Mouse (Mus musculus) midbrain, embryonic 11.5 days (tissue): ENCODE measurements at regions not wholly inside any gene's neighbourhood (a gene's known extent, or its start where the extent isn't known, plus 50 kb on each side); places are given as distances from the start of the nearest gene placed in this dataset.
A peak's percentile ranks its signal among the peaks of the same experiment; 100 is the strongest.

Source experiments
- ATAC-seq: fragments of 200-750 bp; cut with Nextera tagmentation; 2 replicates; pipeline ENCODE4 v1.8.0; 2017; ENCODE audit warnings: moderate TSS enrichment, moderate library complexity; ENCODE audit not compliant: low FRiP score
- DNase-seq: peaks from one replicate; pipeline ENCODE4 v3.0.0; 2015; ENCODE audit warnings: low spot score; ENCODE audit errors: missing footprints
- H3K27ac ChIP-seq: fragments of 300-500 bp; sonication (generic); 2 replicates; pipeline ENCODE4 v1.5.1; 2014; ENCODE audit warnings: low read depth, low read length
- H3K27me3 ChIP-seq: fragments of 300-500 bp; sonication (generic); 2 replicates; pipeline ENCODE4 v1.6.1; 2014; ENCODE audit warnings: mild to moderate bottlenecking, low read length, moderate library complexity, mixed read lengths; ENCODE audit not compliant: control insufficient read depth, insufficient read depth
- H3K36me3 ChIP-seq: fragments of 300-500 bp; sonication (generic); 2 replicates; pipeline ENCODE4 v1.6.1; 2014; ENCODE audit warnings: mild to moderate bottlenecking, low read length, moderate library complexity, mixed read lengths; ENCODE audit not compliant: control insufficient read depth, insufficient read depth
- H3K4me1 ChIP-seq: fragments of 300-500 bp; sonication (generic); 2 replicates; pipeline ENCODE4 v1.6.1; 2014; ENCODE audit warnings: low read length; ENCODE audit not compliant: control insufficient read depth, insufficient read depth
- H3K4me2 ChIP-seq: fragments of 300-500 bp; sonication (generic); 2 replicates; pipeline ENCODE4 v1.6.1; 2014; ENCODE audit warnings: mild to moderate bottlenecking, moderate library complexity
- H3K4me3 ChIP-seq: fragments of 300-500 bp; sonication (generic); 2 replicates; pipeline ENCODE4 v1.5.1; 2014; ENCODE audit warnings: low read depth, low read length
- H3K9ac ChIP-seq: fragments of 300-500 bp; sonication (generic); 2 replicates; pipeline ENCODE4 v1.6.1; 2014; ENCODE audit warnings: low read length
- H3K9me3 ChIP-seq: fragments of 300-500 bp; sonication (generic); 2 replicates; pipeline ENCODE4 v1.6.1; 2016; ENCODE audit warnings: low read length; ENCODE audit not compliant: control insufficient read depth
- WGBS: fragments of 180-500 bp; shearing (Covaris S2); extraction: QIAGEN DNeasy Blood & Tissue Kit; methylation state at CpG from one replicate; pipeline ENCODE4 v1.1.7; 2014; 5-methylcytosine and 5-hydroxymethylcytosine counted together

DNA sequence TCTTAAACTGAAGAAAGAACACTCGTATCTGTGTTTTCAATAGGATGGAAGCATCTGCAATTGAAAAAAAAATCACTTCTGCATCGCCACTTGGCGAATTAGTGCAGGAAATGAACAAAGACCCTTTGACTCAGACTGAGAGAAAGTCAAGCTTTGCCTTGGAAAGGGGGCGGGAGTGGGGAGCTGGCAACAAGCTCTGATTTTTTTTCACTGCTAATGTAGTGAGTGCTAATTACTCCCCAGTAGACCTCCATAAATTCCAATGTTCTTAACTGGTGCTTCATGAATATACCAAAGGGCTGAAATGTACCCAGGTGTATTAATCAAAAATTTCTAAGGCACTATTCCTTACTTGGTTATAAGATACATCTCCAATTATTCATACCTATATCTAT is 597.0 kb upstream of the Stxbp6 start:
- DNase-seq (no peak), ATAC-seq (no peak)
- H3K4me1 ChIP-seq: no peaks in the 10 kb centered on the region
- no peak overlapping the region for H3K27ac ChIP-seq
- no peaks in the 10 kb centered on the region for H3K9me3 ChIP-seq
- H3K27me3 ChIP-seq: no peaks in the 10 kb centered on the region
- no peak overlapping the region for H3K4me2 ChIP-seq
- no peaks in the 10 kb centered on the region for H3K36me3 ChIP-seq
- H3K4me3 ChIP-seq: no peak overlapping the region
- no peak overlapping the region for H3K9ac ChIP-seq
- WGBS: 58% methylated on average over 4 of the region's 4 CpGs

DNA sequence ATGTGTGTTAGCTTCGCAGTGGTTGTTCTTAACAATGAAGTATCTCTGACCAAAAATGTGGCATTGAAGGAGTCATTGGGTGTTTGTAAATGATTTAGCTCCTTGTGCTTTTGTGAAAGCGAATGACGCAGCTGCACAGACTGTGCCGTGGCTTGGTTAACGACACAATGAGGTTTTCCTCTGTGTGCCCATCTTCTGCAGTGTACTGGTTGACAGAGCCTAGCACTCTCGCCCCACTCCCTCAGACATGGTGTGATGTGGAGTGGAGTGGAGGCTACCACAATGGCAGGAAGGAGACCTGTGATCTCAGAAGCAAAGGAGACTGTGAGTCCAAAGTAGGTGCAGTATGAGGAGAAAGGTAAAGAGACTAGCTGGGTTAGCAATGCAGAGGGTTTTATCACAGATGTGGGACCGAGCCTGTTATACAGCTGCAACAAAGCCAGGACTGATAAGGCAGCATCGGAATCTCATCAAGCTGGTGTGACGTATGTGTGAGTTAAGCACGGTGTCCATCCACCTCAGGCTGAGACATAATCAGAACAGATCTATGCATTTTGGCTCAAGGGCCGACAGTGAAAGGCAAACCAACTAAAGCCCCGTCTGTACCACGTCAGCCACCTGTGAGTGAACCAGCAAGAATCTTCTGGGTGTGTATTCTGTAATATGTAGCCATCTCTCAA is 596.5 kb upstream of the Stxbp6 start:
- DNase-seq: no peak
- no peak overlapping the region for H3K27ac ChIP-seq
- no peak for ATAC-seq
- no peaks in the 10 kb centered on the region for H3K27me3 ChIP-seq
- 80% methylated on average over 13 of the region's 13 CpGs for WGBS
- no peaks in the 10 kb centered on the region for H3K4me1 ChIP-seq
- no peak overlapping the region for H3K9ac ChIP-seq
- no peaks in the 10 kb centered on the region for H3K9me3 ChIP-seq
- H3K36me3 ChIP-seq: no peaks in the 10 kb centered on the region
- no peak overlapping the region for H3K4me2 ChIP-seq
- no peak overlapping the region for H3K4me3 ChIP-seq

DNA sequence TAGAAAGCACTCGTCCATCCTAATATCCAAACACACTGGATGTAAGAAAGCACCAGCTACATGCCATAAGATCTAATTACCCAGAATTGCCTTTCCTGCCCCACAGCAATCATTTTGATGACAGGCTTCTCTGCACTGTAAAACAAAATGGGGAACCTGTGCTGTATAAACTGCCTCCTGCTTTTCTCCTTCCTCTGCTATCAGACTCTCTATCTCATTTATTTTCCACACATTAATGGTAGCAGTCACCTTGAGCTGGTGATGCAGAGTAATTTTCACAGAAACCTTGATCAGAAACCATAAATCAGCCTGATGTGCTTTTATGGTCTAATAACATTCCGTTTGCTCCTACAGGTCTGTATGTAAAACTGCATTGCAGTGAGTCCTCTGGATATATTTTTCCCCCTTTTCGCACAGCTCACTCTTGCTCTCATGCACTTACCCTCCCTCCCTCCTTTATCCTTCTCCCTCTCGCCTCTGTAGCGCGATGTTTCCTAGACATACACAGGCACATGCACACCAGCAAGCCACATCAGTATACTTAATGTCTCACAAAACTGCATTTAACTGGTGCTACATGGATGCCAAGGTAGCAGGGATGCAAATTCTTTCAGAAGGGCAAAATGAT is 595.9 kb upstream of the Stxbp6 start:
- no peak overlapping the region for H3K4me2 ChIP-seq
- WGBS: 85% methylated on average over 6 of the region's 6 CpGs
- no peaks in the 10 kb centered on the region for H3K4me1 ChIP-seq
- no peaks in the 10 kb centered on the region for H3K9me3 ChIP-seq
- no peaks in the 10 kb centered on the region for H3K36me3 ChIP-seq
- no peak overlapping the region for H3K4me3 ChIP-seq
- DNase-seq: no peak
- H3K27me3 ChIP-seq: no peaks in the 10 kb centered on the region
- no peak overlapping the region for H3K9ac ChIP-seq
- ATAC-seq: 0 out of 2 replicates have a peak, but pooled peaks have one; percentile 55
- no peak overlapping the region for H3K27ac ChIP-seq

DNA sequence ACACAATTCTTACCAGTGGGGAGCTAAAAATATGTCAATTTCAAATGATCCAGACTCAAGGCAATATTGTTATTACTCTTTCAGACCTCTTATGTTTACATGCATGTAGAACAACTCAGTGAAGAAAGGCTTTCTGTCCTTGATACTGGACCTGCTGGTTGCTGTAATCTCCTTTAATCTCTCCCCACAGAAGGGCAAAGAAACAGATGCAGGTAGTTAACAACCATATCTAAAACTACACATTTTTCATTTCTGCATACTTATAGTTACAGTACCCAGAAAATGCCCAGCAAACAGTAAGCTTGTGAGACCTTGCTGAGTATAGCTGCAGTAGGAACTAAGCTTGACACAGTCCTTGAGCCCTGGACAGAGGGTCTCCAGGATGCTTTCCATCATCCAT is 585.1 kb upstream of the Stxbp6 start:
- Histone ChIP-seq H3K36me3 (no peaks in the 10 kb centered on the region), H3K27me3 (no peaks in the 10 kb centered on the region), H3K4me2 (no peak overlapping the region), H3K9ac (no peak overlapping the region), H3K9me3 (no peaks in the 10 kb centered on the region), H3K4me1 (no peaks in the 10 kb centered on the region), H3K4me3 (no peak overlapping the region), H3K27ac (no peak overlapping the region)
- ATAC-seq (no peak), DNase-seq (no peak)

DNA sequence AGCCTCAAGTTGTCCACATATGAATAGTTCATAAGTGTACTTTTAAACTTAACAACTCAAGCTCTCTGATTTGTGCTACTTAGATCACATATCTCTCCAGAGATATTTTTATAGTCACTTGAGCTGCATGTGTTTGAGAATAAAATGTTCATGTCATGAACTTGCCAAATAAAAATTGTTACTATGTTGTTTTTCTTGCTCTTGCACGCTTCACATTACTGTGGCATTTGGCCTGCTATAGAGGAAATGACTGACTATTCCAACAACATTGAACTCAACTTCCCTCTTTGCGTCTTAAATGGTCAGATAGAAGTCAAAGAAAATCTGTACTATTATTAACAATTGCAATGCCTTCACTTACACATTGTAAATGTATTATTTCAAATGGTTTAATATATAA is 582.1 kb upstream of the Stxbp6 start:
- no peak for DNase-seq
- no peak for ATAC-seq
- no peaks in the 10 kb centered on the region for H3K4me1 ChIP-seq
- no peaks in the 10 kb centered on the region for H3K27me3 ChIP-seq
- no peak overlapping the region for H3K9ac ChIP-seq
- H3K27ac ChIP-seq: no peak overlapping the region
- H3K9me3 ChIP-seq: no peaks in the 10 kb centered on the region
- no peaks in the 10 kb centered on the region for H3K36me3 ChIP-seq
- 91% methylated on average over 2 of the region's 2 CpGs for WGBS
- H3K4me3 ChIP-seq: no peak overlapping the region
- H3K4me2 ChIP-seq: no peak overlapping the region

GRCm38 (mm10) chr12:45648654-45649053 is 574.1 kb upstream of the Stxbp6 start:
- no peaks in the 10 kb centered on the region for H3K36me3 ChIP-seq
- 80% methylated on average over 4 of the region's 4 CpGs for WGBS
- H3K4me2 ChIP-seq: no peak overlapping the region
- no peaks in the 10 kb centered on the region for H3K27me3 ChIP-seq
- ATAC-seq: no peak
- no peaks in the 10 kb centered on the region for H3K9me3 ChIP-seq
- H3K4me3 ChIP-seq: no peak overlapping the region
- H3K4me1 ChIP-seq: no peaks in the 10 kb centered on the region
- DNase-seq: no peak
- H3K27ac ChIP-seq: no peak overlapping the region
- no peak overlapping the region for H3K9ac ChIP-seq

GRCm38 (mm10) chr12:45644180-45644579 is 569.7 kb upstream of the Stxbp6 start:
- Histone ChIP-seq H3K4me1 (no peaks in the 10 kb centered on the region), H3K9ac (no peak overlapping the region), H3K36me3 (no peaks in the 10 kb centered on the region), H3K27me3 (no peaks in the 10 kb centered on the region), H3K27ac (no peak overlapping the region), H3K9me3 (no peaks in the 10 kb centered on the region), H3K4me3 (no peak overlapping the region), H3K4me2 (no peak overlapping the region)
- ATAC-seq: no peak
- WGBS: 86% methylated on average over 2 of the region's 2 CpGs
- DNase-seq: no peak

GRCm38 (mm10) chr12:45622830-45623229 is 548.3 kb upstream of the Stxbp6 start:
- Histone ChIP-seq H3K9ac (no peak overlapping the region), H3K27me3 (no peaks in the 10 kb centered on the region), H3K36me3 (no peaks in the 10 kb centered on the region), H3K9me3 (no peaks in the 10 kb centered on the region), H3K27ac (no peak overlapping the region), H3K4me2 (no peak overlapping the region), H3K4me1 (no peaks in the 10 kb centered on the region), H3K4me3 (no peak overlapping the region)
- DNase-seq (no peak), ATAC-seq (no peak)
- WGBS: 97% methylated on average over 1 of the region's 1 CpGs

- H3K36me3 ChIP-seq: no peaks in the 10 kb centered on the region
- no peaks in the 10 kb centered on the region for H3K27me3 ChIP-seq
- no peak for ATAC-seq
- no peak overlapping the region for H3K4me3 ChIP-seq
- no peak overlapping the region for H3K27ac ChIP-seq
- H3K4me1 ChIP-seq: no peaks in the 10 kb centered on the region
- no peak overlapping the region for H3K4me2 ChIP-seq
- no peak for DNase-seq
- no peak overlapping the region for H3K9ac ChIP-seq
- no peaks in the 10 kb centered on the region for H3K9me3 ChIP-seq
Measured at GRCm38 (mm10) chr12:45620056-45620455, 545.5 kb upstream of the Stxbp6 start.
